Mouse (Mus musculus) heart, embryonic 15.5 days (tissue): ENCODE results near the gene 1700008O03Rik. TPM values are rescaled to one million over a fixed set of nuclear protein-coding genes. Genes with fewer than 3 reads are reported as not detected.

ENCODE experiments used
- ATAC-seq: fragments of 200-750 bp; cut with Nextera tagmentation; replicated peaks from 2 replicates; pipeline ENCODE4 v1.8.0; 2017; ENCODE audit warnings: low read depth, moderate TSS enrichment; ENCODE audit not compliant: insufficient number of reproducible peaks, insufficient read depth, low FRiP score
- H3K27ac ChIP-seq: fragments of 300-500 bp; sonication (generic); 2 replicates; pipeline ENCODE4 v1.5.1; 2015; ENCODE audit warnings: mild to moderate bottlenecking, inconsistent platforms
- H3K27me3 ChIP-seq: fragments of 300-500 bp; sonication (generic); 2 replicates; pipeline ENCODE4 v1.6.1; 2015; ENCODE audit warnings: inconsistent platforms
- H3K36me3 ChIP-seq: fragments of 300-500 bp; sonication (generic); 2 replicates; pipeline ENCODE4 v1.6.1; 2015; ENCODE audit warnings: mild to moderate bottlenecking, inconsistent platforms
- H3K4me1 ChIP-seq: fragments of 300-500 bp; sonication (generic); replicated peaks from 2 replicates; pipeline ENCODE4 v1.6.1; 2015; ENCODE audit warnings: inconsistent platforms
- H3K4me2 ChIP-seq: fragments of 300-500 bp; sonication (generic); 2 replicates; pipeline ENCODE4 v1.6.1; 2015; ENCODE audit warnings: inconsistent platforms, mild to moderate bottlenecking, moderate library complexity
- H3K4me3 ChIP-seq: fragments of 300-500 bp; sonication (generic); 2 replicates; pipeline ENCODE4 v1.5.1; 2015; ENCODE audit warnings: mild to moderate bottlenecking, inconsistent platforms
- H3K9ac ChIP-seq: fragments of 300-500 bp; sonication (generic); 2 replicates; pipeline ENCODE4 v1.6.1; 2015; ENCODE audit warnings: mild to moderate bottlenecking, inconsistent platforms
- H3K9me3 ChIP-seq: fragments of 300-500 bp; sonication (generic); replicated peaks from 2 replicates; pipeline ENCODE4 v1.6.1; 2016; ENCODE audit warnings: inconsistent platforms
- WGBS: fragments of 180-500 bp; shearing (Covaris S2); methylation state at CpG from one replicate; pipeline ENCODE4 v1.1.7; 2015; ENCODE audit warnings: mixed read lengths; 5-methylcytosine and 5-hydroxymethylcytosine counted together
- polyA plus RNA-seq: library from polyadenylated mRNA; unstranded; fragments of >200 nt; fragmentation: Nextera tagmentation; extraction: Ambion mirVana; gene quantifications from 2 replicates; pipeline ENCODE4 v1.2.1, GENCODE M21; 2015

1700008O03Rik gene
- polyA plus RNA-seq, 1 experiment from 2014 or later, result 0.13 TPM

DNA sequence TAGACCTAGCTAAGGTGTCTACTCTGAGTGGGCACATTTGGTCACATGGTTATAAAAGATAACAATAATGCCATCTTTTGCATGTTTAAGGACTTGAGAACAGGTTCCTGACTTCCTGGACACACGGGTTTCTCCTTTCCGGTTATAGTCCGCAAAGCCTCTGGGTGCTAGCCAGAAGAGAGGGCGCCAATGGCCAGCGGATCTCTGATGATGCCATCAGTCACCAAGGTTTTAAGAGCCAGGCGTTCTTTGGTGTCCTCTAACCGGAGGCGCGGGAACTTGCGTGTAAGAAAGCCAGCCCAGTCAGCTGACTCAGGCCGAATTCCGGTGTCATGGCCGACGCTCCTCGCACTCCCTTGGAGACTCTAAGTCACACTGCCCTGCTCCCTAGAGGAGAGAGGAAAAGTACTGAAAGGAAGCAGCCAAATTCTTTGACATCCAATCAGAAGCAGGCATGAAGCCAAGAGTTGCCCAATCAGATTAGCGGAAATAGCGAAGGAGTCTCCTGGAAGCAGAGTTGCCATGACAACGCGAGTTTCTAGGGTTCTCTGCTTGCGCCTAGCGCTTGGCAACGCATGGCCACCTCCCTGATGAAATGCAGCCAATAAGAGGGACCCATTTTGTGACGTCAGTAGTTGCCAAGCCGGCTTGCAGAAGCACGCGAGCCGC, 19.9 kb upstream of the 1700008O03Rik start:
- ATAC-seq, result peak; percentile 90
- 0 out of 2 replicates have a peak overlapping the region, but pooled peaks have one; percentile 30 for H3K9ac ChIP-seq
- H3K4me2 ChIP-seq, result peak overlapping the region; percentile 75
- 2% methylated on average over 27 of the region's 27 CpGs for WGBS
- H3K4me1 ChIP-seq, result peaks cover 3% of the 10 kb centered on the region; the same call in 1 of the 2 replicates
- no peaks in the 10 kb centered on the region for H3K9me3 ChIP-seq
- peak overlapping the region; percentile 45 for H3K4me3 ChIP-seq
- no peaks in the 10 kb centered on the region for H3K36me3 ChIP-seq
- peaks cover 5% of the 10 kb centered on the region for H3K27me3 ChIP-seq
- peak overlapping the region; percentile 71 for H3K27ac ChIP-seq

DNA sequence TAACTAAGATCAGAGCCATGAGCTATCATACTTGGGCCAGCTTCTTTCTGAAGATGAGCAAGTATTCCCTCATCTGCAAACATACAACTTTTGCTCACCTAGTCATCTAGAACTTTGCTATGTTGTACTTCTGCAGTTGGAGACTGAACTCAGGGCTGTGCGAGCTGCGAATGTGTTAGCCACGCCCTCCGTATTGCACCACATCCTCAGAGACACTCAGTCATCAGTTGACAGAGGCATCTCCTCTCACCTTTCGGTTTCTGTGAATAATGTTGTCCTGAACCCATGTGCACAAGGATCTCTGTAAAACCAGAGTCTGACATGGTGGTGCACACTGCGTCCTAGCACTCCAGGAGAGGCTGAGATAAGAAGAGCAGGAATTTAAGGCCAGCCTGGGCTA, 16.1 kb upstream of the 1700008O03Rik start:
- Histone ChIP-seq H3K9me3 (no peaks in the 10 kb centered on the region), H3K4me2 (no peak overlapping the region), H3K4me3 (no peak overlapping the region), H3K9ac (no peak overlapping the region), H3K4me1 (peaks cover 3% of the 10 kb centered on the region; the same call in 1 of the 2 replicates), H3K27me3 (peaks cover 2% of the 10 kb centered on the region; the same call in 1 of the 2 replicates), H3K27ac (no peak overlapping the region), H3K36me3 (no peaks in the 10 kb centered on the region)
- 64% methylated on average over 6 of the region's 6 CpGs for WGBS
- no peak for ATAC-seq

- no peak overlapping the region for H3K4me3 ChIP-seq
- WGBS, result 7% methylated on average over 3 of the region's 3 CpGs
- ATAC-seq, result peak; percentile 47; the same call in 1 of the 2 replicates
- no peak overlapping the region for H3K27ac ChIP-seq
- H3K27me3 ChIP-seq, result no peaks in the 10 kb centered on the region
- H3K9me3 ChIP-seq, result no peaks in the 10 kb centered on the region
- H3K4me1 ChIP-seq, result no peaks in the 10 kb centered on the region; the same call in 1 of the 2 replicates
- H3K9ac ChIP-seq, result no peak overlapping the region
- no peak overlapping the region for H3K4me2 ChIP-seq
- H3K36me3 ChIP-seq, result no peaks in the 10 kb centered on the region
Observed at GRCm38 (mm10) chr7:44398570-44398969, 12.9 kb upstream of the 1700008O03Rik start.

GRCm38 (mm10) chr7:44393284-44393683, 7.7 kb upstream of the 1700008O03Rik start:
- no peak overlapping the region for H3K9ac ChIP-seq
- no peak overlapping the region for H3K4me2 ChIP-seq
- no peak overlapping the region for H3K27ac ChIP-seq
- no peaks in the 10 kb centered on the region for H3K9me3 ChIP-seq
- H3K4me1 ChIP-seq, result no peaks in the 10 kb centered on the region
- no peak for ATAC-seq
- H3K4me3 ChIP-seq, result no peak overlapping the region
- WGBS, result 87% methylated on average over 17 of the region's 17 CpGs
- H3K36me3 ChIP-seq, result no peaks in the 10 kb centered on the region
- peaks cover 3% of the 10 kb centered on the region; the same call in 1 of the 2 replicates for H3K27me3 ChIP-seq

- Histone ChIP-seq H3K4me1 (no peaks in the 10 kb centered on the region), H3K4me3 (no peak overlapping the region), H3K27ac (no peak overlapping the region), H3K9me3 (no peaks in the 10 kb centered on the region), H3K27me3 (peaks cover 10% of the 10 kb centered on the region), H3K36me3 (no peaks in the 10 kb centered on the region), H3K4me2 (no peak overlapping the region), H3K9ac (no peak overlapping the region)
- 75% methylated on average over 14 of the region's 14 CpGs for WGBS
- no peak for ATAC-seq
Observed at GRCm38 (mm10) chr7:44392341-44392740, 6.7 kb upstream of the 1700008O03Rik start.

DNA sequence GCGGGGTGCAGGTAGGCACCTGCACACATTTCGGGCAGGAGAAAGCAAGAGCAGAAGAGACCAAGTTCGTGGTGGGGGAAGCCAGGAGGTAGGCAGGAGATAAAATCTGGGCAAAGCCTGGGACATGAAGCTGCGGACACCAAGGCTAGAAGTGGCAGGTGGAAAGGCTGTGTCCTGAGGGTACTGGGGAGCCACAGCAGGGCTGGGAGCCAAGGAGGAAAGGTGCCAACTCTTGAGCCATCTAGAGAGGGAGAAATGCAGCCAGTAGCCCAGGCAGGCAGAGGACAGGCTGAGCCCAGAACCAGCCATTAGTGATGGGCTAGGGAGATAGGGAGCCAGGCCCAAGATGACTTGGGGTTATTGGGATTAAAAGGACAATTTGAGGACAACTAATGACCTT, 6.2 kb upstream of the 1700008O03Rik start:
- no peak overlapping the region for H3K9ac ChIP-seq
- no peaks in the 10 kb centered on the region for H3K36me3 ChIP-seq
- H3K4me3 ChIP-seq, result no peak overlapping the region
- peaks cover 15% of the 10 kb centered on the region for H3K27me3 ChIP-seq
- 82% methylated on average over 4 of the region's 4 CpGs for WGBS
- H3K4me1 ChIP-seq, result no peaks in the 10 kb centered on the region
- no peak for ATAC-seq
- no peaks in the 10 kb centered on the region for H3K9me3 ChIP-seq
- no peak overlapping the region for H3K27ac ChIP-seq
- H3K4me2 ChIP-seq, result no peak overlapping the region

DNA sequence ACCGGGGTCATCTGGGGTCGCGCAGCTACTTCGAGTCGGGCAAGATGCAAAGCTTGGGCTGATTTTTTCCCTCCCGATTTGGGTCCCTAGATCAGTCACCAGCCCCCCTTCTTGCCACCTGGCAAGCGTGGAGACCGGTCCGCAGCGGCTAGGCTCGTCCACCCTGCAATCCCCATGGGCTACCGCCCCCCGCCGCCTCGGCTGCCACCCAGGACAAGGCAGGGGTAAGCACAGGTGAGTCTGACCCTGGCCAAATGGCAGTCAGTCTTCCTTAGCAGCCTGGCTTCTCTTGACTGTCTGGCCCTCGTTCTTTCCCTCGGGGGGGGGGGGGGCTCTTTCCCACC, 932 bp downstream of the 1700008O03Rik start:
- Histone ChIP-seq H3K4me2 (peak overlapping the region; percentile 90), H3K9ac (no peak overlapping the region), H3K27ac (no peak overlapping the region), H3K4me1 (peaks cover 9% of the 10 kb centered on the region), H3K27me3 (peaks cover 54% of the 10 kb centered on the region), H3K36me3 (no peaks in the 10 kb centered on the region), H3K9me3 (no peaks in the 10 kb centered on the region), H3K4me3 (peak overlapping the region; percentile 51)
- peak; percentile 40 for ATAC-seq
- under 1% methylated on average over 17 of the region's 17 CpGs for WGBS

DNA sequence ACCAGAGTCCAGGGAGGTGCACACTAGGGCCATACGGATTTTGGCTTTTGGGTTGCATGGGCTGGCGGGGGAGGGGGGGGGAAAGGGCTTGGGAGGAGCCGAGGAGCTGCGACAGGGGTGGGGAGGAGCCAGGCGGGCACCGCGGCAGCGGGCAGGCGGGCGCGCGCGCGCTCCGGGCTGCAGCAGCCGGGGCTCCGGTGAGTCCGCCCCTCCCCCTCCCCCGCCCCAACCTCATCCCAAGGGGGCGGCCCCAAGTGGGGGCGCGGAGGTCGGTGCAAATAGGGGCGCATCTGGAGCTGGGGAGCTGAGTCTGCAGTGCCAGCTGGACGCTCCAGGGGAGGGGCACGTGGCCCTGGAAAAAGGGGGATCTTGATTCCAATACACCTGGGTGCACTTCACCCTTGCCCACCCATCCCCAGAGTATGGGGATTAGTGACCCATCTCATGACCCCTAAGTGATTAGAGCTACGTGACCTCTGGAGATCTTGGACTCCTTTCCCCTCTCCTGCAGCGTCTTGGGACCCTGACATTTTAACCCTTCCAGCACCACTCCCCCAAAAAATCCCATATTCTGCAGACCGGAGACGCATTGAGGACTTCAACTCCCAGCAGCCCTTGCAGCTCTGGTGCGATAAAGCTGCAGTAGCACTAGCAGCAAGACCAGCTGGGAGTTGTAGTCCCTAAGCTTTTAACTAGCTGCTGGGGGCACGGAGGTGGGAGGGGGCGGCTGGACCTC, 1.5 kb downstream of the 1700008O03Rik start, which contains the start of gene Syt3:
Gene Syt3, plus strand, starts transcription at position 123 of the 736 bp plus-strand sequence.
- 2% methylated on average over 23 of the region's 33 CpGs for WGBS
- Histone ChIP-seq H3K9me3 (no peaks in the 10 kb centered on the region), H3K36me3 (no peaks in the 10 kb centered on the region), H3K27me3 (peaks cover 52% of the 10 kb centered on the region), H3K9ac (peak within 1 kb of the TSS; percentile 43), H3K27ac (no peak within 1 kb of the TSS), H3K4me2 (peak within 1 kb of the TSS; percentile 90), H3K4me3 (peak within 1 kb of the TSS; percentile 51), H3K4me1 (peaks cover 9% of the 10 kb centered on the region)
- ATAC-seq, result peak; percentile 78

GRCm38 (mm10) chr7:44382541-44382940, 3.1 kb downstream of the 1700008O03Rik start:
- H3K27ac ChIP-seq, result no peak overlapping the region
- H3K4me2 ChIP-seq, result no peak overlapping the region
- peaks cover 45% of the 10 kb centered on the region for H3K27me3 ChIP-seq
- H3K36me3 ChIP-seq, result no peaks in the 10 kb centered on the region
- H3K4me1 ChIP-seq, result peaks cover 20% of the 10 kb centered on the region
- WGBS, result 70% methylated on average over 12 of the region's 12 CpGs
- no peak overlapping the region for H3K4me3 ChIP-seq
- H3K9ac ChIP-seq, result no peak overlapping the region
- no peak for ATAC-seq
- no peaks in the 10 kb centered on the region for H3K9me3 ChIP-seq

- Histone ChIP-seq H3K4me2 (no peak overlapping the region), H3K4me1 (peaks cover 23% of the 10 kb centered on the region), H3K36me3 (no peaks in the 10 kb centered on the region), H3K4me3 (no peak overlapping the region), H3K9ac (no peak overlapping the region; the same call in 1 of the 2 replicates), H3K27ac (peak overlapping the region; percentile 43), H3K27me3 (peaks cover 11% of the 10 kb centered on the region; the same call in 1 of the 2 replicates), H3K9me3 (no peaks in the 10 kb centered on the region)
- WGBS, result 21% methylated on average over 4 of the region's 4 CpGs
- peak; percentile 64; the same call in 1 of the 2 replicates for ATAC-seq
Observed at GRCm38 (mm10) chr7:44378290-44378689, 7.3 kb downstream of the 1700008O03Rik start.

DNA sequence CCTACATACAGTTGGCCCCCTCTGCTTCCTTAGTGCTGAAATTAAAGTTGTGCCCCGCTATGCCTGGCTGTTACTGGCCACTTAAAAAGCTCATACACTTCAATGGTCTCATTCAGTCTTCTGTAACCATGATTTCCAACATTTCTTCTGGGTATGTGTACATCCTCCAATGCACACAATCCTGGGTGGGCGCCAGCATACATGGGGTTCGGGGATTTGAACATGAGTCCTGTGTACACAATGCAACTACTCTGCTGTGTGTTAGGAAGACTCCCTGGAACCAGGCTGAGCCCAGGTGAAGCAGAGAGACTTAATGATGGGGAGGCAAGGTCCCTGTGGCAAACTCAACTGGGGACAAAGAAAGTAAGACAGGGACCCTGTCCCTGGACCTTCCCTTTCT, 9.8 kb downstream of the 1700008O03Rik start:
- no peak overlapping the region for H3K4me2 ChIP-seq
- 64% methylated on average over 3 of the region's 3 CpGs for WGBS
- no peak overlapping the region for H3K9ac ChIP-seq
- no peak for ATAC-seq
- H3K9me3 ChIP-seq, result no peaks in the 10 kb centered on the region
- H3K27ac ChIP-seq, result no peak overlapping the region
- H3K4me1 ChIP-seq, result peaks cover 23% of the 10 kb centered on the region
- H3K27me3 ChIP-seq, result no peaks in the 10 kb centered on the region
- no peak overlapping the region for H3K4me3 ChIP-seq
- H3K36me3 ChIP-seq, result no peaks in the 10 kb centered on the region
